Mouse (Mus musculus) right cerebral cortex, postnatal 25 days (tissue): ENCODE results near the gene Brsk1.

Experiments used
- DNase-seq: peaks from one replicate; pipeline ENCODE4 v3.0.0; 2022

Gene Brsk1

DNA sequence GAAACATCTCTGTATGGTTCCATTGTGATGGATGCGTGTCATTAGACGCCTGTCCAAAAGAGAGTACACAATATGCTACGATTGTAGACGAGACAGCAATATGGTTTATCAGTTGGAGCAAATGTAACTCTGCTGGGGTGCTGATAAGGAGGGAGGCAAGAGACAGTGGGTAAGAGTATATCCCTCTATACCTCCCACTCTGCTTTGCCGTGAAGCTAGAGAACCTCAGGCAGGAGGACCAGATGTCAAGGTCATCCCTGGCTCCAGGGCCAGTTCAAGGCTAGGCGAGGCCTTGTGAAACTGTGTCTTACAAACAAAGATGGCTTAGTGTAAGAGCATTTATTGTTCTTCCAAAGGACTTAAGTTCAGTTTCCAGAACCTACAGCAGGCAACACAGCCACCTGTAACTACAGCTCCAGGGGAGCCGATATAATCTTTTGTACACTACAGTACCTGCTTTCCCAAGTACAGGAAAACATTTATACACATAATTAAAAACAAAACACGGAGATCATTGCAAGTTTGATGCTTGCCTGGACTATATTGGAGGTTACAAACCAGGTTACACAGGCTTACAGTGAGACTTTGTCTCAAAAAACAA, 19.6 kb upstream of the Brsk1 start:
- no peak for DNase-seq

DNA sequence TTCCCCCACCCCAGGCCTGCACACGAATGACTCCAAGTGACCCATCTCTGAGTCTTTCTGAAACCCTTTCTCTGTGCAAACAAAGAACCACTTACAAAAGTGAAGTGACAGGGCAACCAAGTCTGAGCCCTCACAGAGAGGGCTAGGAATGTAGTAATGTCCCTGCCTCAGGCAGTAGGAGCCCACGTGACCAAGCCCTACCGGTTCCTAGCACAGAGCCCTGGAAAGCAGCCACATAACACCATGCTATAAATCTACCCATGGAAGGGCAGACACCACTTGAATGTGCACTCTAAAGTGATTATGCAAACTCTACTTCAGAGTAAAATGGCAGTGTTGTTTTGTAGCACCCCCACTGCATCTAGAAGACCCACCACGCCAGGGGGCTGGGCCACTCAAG, 18.4 kb upstream of the Brsk1 start:
- no peak for DNase-seq

DNA sequence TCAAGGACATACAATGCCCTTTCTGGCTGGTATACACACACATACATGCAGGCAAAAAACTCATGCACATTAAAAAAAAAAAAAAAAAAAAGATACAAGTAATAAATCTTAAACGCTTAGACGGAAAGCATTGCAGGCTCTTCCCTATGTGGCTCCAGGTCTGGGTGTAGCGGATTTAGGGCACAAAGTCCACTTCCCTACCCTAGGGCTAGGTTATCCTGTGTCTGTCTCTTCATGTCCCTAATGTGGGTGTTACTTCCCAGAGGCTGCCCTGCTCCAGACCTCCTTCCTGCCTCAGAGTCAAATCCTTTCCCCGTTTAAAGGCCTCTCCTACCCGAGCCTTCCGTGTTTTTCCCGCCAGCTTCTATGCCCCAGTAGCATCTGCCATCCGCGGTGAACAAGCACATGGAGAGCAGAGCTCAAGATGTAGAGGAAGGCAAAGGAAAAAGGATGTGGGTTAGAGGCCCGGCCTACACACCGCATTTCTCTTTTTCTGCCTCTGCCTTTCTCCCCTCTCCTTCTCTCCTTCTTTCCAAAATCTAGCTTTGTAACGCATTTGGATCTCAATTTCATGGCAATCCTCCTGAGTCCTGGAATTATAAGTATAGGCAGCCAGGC, 16.2 kb upstream of the Brsk1 start:
- DNase-seq, result no peak

DNA sequence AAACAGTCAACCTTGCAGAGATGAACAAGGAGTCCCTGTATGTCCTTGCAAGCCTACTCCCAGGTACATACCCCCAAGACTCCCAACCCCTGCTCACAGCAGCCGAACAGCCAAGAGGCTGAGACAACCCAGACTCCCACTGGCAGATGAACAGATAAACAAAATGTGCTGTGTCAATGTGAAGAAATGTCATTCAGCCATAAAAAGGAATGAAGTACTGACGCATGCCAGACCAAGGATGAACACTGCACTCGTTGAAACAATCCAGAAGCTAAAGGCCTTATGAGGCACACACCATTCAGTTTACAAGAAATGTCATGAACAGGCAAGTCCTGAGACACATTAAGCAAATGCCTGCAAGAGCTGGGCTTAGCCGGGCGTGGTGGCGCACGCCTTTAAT, 15.2 kb upstream of the Brsk1 start:
- no peak for DNase-seq

DNA sequence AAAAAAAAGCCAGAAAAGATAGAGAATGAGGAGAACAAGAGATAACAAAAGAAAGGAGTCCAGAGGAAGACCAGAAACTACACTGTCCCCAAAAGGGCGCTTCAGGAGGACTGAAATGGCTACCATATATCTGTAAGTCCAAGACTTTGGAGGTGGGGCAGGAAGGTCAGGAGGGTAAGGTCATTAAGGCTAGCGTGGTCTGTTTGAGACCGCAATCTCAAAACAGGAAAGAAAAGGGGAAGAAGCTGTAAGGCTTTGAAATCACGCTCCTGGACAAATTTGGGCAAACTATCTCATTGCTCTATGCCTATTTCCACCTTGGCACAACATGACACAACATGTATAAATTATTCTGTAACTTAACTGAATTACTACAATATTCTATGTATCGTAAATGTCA, 7.1 kb upstream of the Brsk1 start:
- no peak for DNase-seq

DNA sequence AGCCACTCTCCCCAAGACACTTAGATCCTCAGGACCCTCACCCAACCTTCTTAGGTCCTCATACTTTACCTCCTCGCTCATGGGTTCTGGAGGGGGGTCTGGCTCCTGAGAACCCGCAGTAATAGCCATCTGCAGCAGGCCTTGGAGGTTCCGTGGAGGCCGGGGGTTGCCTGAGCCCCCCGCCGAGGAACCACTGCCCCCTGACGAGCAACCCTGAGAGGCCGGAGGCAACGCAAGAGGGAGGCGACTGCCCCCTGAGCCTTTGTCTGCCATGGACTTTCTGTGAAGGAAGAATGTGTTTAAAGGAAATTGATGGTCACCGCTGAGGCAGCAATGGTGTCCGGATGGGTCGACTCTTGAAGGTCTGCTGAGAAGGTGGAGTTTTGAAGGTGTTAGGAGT, 6.2 kb upstream of the Brsk1 start:
- no peak for DNase-seq

DNA sequence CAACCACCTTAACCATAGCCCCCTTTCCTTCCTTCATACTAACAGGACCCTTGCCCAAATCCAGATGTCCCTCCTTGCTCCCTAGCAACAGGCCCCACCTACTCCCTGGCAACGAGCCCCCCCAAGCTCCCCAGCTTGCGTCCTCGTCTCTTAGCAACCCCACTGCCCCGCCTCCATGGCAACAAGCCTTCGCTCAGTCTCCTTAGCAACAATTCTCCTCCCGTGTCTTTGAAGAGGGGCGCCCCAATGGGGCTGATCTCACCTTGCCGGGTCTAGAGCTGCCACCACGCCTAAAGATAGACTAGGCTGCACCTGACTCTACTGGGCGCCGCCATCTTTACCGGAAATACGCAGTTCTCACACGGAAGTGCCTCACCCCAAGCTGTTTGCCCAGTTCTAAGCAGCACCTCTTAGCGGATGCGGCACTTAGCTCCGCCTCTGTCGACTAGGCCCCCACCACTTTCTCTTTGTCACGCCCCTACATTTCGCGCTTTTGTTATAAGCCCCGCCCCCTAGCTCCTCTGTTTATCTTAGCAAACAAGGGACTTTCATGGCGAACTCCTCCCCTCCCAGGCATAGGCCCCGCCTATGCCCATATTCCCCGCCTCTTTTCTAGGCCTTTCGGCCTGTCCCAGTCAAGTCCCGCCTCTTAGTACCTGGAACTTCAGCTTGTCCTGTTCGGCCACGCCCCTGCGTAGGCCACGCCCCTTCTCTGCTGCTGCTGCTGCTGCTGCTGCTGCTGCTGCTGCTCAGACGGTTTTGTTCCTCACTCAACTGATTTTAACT, 5.6 kb upstream of the Brsk1 start, which contains the start of gene Hspbp1:
Hspbp1 (minus strand) TSS at position 437 of the 786 bp plus-strand sequence.
- DNase-seq, result peak; percentile 88

DNA sequence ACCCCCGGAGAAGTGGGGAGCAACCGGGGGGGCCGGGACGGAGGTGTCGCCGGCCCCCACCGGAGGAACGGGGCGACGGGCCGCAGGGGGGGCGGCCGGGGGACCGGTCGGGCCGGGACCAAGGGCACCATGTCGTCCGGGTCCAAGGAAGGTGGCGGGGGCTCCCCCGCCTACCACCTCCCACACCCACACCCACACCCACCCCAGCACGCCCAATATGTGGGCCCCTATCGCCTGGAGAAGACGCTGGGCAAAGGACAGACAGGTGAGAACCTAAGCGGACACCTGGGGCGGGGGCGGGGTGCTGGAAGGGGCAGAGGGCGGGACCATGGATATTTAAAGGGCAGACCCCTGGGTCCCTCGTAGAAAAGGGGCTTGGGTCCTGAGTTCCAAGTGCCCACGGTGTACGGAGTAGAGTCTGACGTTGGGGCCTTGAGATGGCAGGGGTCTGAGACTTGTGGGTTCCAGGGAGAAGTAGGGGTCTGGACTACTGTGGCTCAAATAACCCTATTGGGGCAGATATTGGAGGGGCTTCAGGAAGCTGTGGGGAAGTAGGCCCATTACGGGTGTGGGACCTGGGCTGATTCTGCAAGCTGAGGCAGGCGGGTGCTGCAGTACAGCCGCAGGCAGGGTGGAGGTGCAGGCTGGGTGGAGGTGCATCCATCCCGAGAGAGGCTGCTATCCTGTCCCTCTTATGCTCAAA, 698 bp downstream of the Brsk1 start:
- peak; percentile 36 for DNase-seq

DNA sequence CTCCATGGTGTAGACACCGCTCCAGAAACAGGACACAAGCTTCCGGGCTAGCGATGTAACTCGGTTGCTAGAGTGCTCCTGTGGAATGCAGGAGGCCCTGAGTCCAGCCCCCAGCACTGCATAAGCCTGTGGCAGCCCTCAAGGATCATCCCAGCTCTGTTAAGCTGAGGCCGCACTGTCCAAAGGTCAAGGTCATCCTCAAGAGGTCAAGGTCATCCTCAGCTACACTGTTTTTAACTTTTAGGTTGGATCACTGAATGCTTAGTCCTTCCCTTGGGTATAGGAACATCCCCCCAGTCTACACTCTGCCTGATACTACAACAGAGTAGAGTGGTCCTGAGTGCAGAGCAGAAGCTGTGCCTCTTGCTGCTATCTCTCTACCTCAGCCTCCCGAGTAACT, 2.6 kb downstream of the Brsk1 start:
- no peak for DNase-seq

DNA sequence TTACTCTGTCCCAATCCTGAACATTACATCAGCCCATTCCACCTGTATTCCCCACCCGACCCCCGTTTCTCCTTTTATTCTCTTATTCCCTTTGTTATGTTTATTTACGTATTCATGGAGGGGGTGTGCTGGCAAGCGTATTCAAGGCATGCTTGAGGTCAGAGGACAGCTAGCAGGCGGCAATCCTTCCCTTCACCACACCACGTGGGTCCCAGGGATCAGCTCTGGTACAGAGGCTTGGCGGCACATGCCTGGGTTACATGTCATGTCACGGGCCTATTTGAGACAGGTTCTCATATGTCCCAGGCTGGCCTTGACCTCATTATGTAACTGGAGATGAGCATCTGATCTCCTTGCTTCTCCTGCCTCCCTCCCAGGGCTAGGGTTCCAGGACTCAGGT, 11.9 kb downstream of the Brsk1 start:
- DNase-seq, result no peak

DNA sequence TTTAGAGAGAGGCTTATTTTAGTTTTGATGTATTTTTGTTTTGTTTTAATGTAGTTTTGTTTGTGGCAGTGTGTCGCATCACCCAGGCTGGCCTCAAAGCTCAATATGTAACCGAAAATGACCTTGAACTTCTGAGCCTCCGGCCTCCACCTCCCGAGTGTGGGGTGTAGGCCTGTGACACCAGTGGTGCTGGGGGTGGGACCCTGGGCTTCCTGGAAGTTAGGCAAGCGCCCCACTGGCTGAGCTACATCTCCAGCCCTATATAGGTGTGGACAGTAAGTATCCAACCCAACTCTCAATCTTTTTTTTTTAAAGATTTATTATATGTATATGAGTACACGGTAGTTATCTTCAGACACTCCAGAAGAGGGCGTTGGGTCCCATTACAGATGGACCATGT, 12.8 kb downstream of the Brsk1 start:
- DNase-seq, result no peak

DNA sequence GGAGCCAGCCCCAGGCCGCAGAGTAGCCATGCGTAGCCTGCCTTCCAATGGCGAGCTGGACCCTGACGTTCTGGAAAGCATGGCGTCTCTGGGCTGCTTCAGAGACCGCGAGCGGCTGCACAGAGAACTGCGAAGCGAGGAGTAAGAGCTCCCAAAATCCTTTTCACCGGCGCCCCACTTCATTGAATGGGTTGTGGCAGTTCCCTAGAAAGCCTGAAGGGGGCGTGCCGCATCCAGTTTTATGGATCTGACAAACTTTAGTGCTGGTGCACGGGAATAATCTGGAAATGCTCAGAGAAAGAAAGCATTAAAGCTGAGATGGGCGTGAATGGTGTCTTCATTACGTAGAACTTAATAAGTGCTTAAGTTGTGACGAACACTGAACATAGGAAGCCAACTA, 14.7 kb downstream of the Brsk1 start:
- DNase-seq, result no peak

DNA sequence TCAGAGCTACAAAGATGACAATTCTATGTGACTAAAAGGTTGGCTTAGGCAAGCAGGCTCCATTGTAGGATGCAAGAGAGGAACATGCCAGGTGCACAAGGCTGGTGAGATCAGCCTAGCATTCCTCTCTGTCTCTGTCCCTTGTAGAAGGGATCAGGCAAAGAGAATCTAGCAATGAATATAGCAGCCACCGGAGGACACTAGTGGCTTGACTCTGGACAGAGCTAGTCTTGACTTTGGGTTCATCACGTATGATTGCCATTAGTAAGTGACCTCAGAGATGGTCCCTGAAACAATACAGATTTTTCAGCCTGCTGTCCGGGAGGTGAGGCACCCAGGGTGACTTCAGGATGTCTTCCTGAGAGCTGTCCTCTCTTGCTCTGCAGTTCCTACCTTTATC, 22.2 kb downstream of the Brsk1 start:
- no peak for DNase-seq

DNA sequence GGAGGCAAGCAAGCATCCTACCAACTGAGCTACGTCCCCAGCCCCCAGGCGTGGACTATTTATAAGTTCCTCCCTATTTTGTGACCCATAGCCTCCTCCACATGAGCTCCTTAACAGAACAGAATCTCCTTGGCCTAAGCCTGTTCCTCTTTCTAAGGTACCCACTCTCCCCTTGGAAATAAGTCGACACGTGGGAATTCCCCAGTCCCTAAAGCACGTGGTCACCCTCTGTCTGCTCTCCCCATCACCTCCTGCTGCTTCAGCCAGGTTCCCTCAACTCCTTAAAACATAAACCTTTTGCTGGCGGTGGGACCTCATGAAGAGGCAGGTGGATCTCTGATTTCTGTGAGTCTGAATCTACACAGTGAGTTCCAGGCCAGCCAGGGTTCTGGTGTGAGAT, 26.6 kb downstream of the Brsk1 start:
- no peak for DNase-seq

DNA sequence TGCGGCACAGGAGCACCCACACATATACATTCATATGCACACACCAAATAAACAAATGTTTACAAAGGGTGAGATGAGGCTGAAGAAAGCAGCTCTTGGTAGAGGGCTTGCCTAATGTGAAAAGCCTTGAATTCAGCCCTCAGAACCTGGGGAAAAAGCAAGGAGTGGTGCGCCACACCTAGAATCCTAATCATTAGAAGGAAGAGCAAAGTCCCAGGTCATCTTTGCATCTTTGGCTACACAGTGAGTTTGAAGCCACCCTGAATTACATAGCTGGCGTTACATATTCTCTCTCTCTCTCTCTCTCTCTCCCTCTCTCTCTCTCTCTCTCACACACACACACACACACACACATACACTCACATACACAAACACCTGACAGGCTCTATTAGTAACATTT, 28.9 kb downstream of the Brsk1 start:
- DNase-seq, result no peak

DNA sequence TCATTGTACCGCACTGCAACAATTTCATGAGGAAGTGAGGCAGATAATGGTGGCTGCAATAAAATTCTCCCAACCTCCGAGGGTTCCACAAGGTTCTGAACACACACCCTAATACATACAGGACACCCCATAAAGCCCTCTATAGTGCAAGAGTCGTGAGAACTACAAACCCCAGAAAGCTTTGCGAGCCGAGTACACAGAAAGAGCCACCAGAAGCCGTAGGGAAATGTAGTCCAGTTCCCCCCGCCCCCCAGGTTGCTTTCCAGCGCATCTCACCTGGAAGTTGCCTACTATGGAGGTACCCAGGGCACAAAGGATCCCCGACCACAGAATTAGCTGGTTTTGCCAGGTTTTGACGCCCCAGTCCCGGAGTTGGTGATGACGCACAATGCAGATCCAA, 33.1 kb downstream of the Brsk1 start:
- peak; percentile 32 for DNase-seq

DNA sequence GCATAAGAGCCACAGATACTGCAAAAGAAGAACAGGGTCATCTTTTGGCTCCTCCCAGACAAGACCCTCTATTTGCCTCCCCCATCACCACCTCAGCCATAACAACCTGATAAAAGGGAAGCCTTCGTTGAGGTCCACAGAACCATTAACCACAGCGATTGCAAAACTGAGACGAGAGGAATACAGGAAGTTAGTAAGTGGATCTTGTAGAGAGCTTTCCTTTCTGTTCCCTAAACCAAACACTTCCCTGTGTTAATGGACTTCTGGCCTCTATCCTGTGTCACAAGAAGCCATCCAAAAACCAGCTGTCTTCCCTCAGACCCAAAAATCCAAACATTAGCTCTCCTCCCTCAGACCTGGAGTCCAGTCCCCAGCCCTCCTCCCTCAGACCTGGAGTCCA, 34.0 kb downstream of the Brsk1 start:
- no peak for DNase-seq

DNA sequence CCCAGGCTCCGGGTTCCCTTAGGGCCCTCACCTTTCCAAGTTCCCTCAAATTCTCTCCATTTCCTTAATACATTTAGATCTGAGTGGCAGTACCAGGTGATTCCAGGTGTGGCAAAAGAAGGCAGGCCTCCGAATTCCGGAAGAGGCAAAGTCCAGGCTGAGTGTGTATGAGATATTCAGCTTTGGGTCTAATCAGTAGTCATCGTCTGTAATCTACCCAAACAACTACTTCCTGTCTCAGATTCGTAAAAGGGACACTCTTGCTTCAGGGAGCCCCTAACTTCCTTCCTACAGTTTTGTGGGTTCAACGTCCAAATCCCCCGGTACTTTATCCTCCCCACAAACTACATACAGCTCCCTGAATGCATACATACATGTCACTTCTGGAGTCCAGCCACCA, 34.8 kb downstream of the Brsk1 start, which contains the start of gene Tmem150b:
Tmem150b (minus strand) TSS at position 81 of the 400 bp plus-strand sequence.
- no peak for DNase-seq

DNA sequence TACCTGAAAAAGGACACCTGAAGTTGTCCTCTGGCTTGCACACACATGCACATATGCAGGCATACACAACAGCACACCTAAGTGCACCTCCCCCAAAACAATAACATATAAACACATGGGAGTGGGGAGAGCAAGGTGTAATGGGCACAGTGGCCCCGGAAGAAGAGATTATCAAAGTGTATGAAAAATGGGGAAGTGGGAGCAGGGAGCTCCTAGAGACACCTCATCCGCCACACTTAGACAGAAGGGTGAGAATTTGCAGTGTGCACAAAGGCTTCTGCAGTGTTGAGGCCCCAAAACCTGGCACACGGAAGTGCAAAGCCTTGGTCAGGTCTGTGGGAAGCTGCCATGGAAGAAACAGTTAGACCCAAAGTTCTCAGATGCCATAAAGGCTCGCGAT, 40.7 kb downstream of the Brsk1 start:
- DNase-seq, result no peak

DNA sequence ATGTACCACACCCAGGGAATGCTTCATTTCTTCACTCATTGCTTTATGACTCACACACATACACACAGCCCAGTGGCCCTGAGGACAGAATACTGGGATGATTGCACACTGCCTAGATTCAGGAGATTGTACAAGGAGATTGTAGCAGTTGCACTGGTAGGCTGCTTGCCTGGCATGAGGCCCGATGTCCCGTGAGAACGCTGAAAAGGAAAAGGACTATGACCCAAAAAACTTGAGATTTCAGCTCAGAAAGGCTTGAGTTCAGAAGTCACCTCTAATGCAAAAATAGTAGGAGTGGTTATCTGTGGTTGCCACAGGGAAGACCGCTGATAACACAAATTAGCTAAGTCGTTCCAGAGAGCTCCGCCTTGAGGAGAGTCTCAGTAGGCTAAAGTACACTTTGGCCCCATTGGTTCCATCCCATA, 42.6 kb downstream of the Brsk1 start:
- DNase-seq, result no peak

DNA sequence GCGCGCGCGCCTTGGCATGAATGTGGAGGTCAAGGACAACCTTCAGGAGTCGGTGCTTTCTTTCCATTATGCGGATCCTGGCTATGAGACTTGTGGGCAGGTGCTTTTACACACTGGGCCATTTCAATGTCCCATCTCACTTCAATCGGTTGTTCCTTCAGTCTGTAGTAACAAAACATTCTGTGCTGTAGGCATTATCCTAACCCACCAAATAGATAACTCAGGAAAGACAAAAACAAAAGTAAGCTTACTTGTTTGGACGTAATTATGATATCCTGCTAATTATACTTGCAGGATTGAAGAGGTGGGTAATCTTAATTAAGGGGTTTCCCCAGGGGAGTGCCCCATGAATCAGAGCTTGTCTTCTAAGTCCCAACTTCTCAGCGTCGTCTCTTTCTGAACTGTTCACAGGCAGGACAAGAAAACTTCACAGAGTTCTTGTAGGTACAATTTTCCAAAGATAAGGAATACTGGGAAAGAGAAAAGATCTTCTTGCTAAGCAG, 48.7 kb downstream of the Brsk1 start:
- DNase-seq, result no peak

DNA sequence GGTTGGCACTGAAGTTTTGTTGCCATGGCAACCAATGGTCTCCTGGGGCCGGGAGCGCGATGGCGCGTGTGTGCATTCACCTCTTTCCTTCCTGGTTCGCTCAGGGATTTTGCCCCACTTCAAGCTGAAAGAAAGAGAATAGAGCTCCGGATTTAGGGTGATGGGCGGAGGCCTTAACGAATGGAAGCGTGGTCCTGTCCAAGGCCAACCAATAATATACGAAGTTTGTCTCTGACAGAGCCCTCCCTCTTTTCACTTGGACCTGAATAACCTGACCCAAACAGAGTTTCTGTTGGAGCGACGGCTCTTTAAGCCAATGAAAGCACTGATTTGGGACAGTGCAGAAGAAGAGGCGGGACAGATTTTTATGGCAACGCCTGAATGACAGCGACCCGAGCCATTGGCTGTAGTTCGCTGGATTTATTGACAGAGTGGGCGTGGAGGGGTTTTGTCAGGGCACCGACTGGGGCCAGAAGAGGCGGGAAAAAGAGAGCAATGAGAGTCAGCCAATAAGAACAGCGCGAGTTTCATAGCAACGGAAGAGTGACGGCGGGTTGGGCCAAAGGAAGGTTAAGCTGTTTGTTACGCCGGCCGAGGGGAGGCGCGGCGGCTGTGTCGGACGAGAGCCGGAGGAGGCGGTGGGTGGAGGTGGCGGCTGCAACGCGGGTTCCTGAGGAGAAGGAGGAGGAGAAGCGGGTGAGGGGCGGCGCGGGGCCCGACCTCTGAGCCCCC, 49.3 kb downstream of the Brsk1 start, which contains the start of gene Kmt5c:
Kmt5c (plus strand) TSS at position 572 of the 732 bp plus-strand sequence.
- DNase-seq, result peak; percentile 98

DNA sequence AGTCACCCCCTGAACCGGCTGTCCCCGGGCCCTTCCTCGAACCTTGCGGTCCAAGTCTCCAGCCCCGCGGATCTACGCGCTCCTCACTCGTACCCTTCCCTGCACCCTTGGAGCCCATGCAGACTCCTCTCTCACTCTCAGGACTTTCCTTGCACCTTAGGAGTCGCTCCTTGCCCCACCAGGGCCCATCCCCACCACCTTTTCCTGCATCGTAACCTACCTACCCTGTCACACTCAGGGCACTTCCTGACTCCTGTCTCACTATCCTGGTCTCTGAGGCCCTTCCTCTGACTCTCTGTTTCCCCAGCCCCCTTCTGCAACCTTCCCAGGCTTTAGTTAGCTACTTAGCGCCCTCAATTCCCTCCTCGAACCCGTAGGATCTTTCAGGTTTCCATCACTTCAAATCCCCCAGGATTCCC, 49.9 kb downstream of the Brsk1 start:
- no peak for DNase-seq
